Mouse (Mus musculus) intestine, embryonic 14.5 days (tissue): ENCODE measurements around the gene Pnma5. TPM values are rescaled to one million over a fixed set of nuclear protein-coding genes. Genes with fewer than 3 reads are reported as not detected.
A peak's percentile ranks its signal among the peaks of the same experiment; 100 is the strongest.

Source experiments
- ATAC-seq: fragments of 200-750 bp; cut with Nextera tagmentation; replicated peaks from 2 replicates; pipeline ENCODE4 v1.8.0; 2017; ENCODE audit warnings: low read depth, moderate number of reproducible peaks, moderate TSS enrichment, moderate library complexity; ENCODE audit not compliant: low FRiP score, low TSS enrichment
- DNase-seq: peaks from one replicate; pipeline ENCODE4 v3.0.0-alpha.2; 2018; ENCODE audit warnings: low spot score
- H3K27ac ChIP-seq: fragments of 300-500 bp; sonication (generic); 2 replicates; pipeline ENCODE4 v1.5.1; 2014; ENCODE audit warnings: low read depth, mild to moderate bottlenecking, control low read depth
- H3K27me3 ChIP-seq: fragments of 300-500 bp; sonication (generic); replicated peaks from 2 replicates; pipeline ENCODE4 v1.6.1; 2014; ENCODE audit warnings: low read length, control low read depth; ENCODE audit not compliant: control insufficient read depth, insufficient read depth
- H3K36me3 ChIP-seq: fragments of 300-500 bp; sonication (generic); 2 replicates; pipeline ENCODE4 v1.6.1; 2014; ENCODE audit warnings: low read length, control low read depth; ENCODE audit not compliant: control insufficient read depth, insufficient read depth
- H3K4me1 ChIP-seq: fragments of 300-500 bp; sonication (generic); replicated peaks from 2 replicates; pipeline ENCODE4 v1.6.1; 2014; ENCODE audit warnings: low read length, control low read depth, mixed read lengths; ENCODE audit not compliant: control insufficient read depth, insufficient read depth
- H3K4me2 ChIP-seq: fragments of 300-500 bp; sonication (generic); 2 replicates; pipeline ENCODE4 v1.6.1; 2014; ENCODE audit warnings: low read length
- H3K4me3 ChIP-seq: fragments of 300-500 bp; sonication (generic); 2 replicates; pipeline ENCODE4 v1.5.1; 2014; ENCODE audit warnings: low read depth, low read length, control low read depth, mixed read lengths
- H3K9ac ChIP-seq: fragments of 300-500 bp; sonication (generic); 2 replicates; pipeline ENCODE4 v1.6.1; 2014; ENCODE audit warnings: mild to moderate bottlenecking, low read length
- H3K9me3 ChIP-seq: fragments of 300-500 bp; sonication (generic); 2 replicates; pipeline ENCODE4 v1.6.1; 2016; ENCODE audit warnings: low read length, control low read depth; ENCODE audit not compliant: control insufficient read depth
- WGBS: fragments of 180-500 bp; shearing (Covaris S2); extraction: QIAGEN DNeasy Blood & Tissue Kit; methylation state at CpG from one replicate; pipeline ENCODE4 v1.1.7; 2014; 5-methylcytosine and 5-hydroxymethylcytosine counted together
- polyA plus RNA-seq: library from polyadenylated mRNA; unstranded; fragments of >200 nt; fragmentation: Nextera tagmentation; extraction: Ambion mirVana; gene quantifications from 2 replicates; pipeline ENCODE4 v1.2.1, GENCODE M21; 2014

The Pnma5 gene
- polyA plus RNA-seq, 1 experiment from 2014 or later, result 0.09 TPM

- no peak overlapping the region for H3K27ac ChIP-seq
- WGBS, result 85% methylated on average over 12 of the region's 12 CpGs
These were observed 2.8 kb upstream of the Pnma5 start for GRCm38 (mm10) chrX:73039666-73040065.

GRCm38 (mm10) chrX:73038831-73039230, 1.9 kb upstream of the Pnma5 start:
- no peak overlapping the region for H3K9ac ChIP-seq
- WGBS, result 89% methylated on average over 8 of the region's 8 CpGs
- H3K9me3 ChIP-seq, result no peaks in the 10 kb centered on the region
- ATAC-seq (no peak), DNase-seq (no peak)
- H3K4me1 ChIP-seq, result no peaks in the 10 kb centered on the region
- no peak overlapping the region for H3K27ac ChIP-seq
- no peak overlapping the region for H3K4me2 ChIP-seq
- H3K27me3 ChIP-seq, result no peaks in the 10 kb centered on the region
- H3K36me3 ChIP-seq, result no peaks in the 10 kb centered on the region
- no peak overlapping the region for H3K4me3 ChIP-seq

More at GRCm38 (mm10) chrX:73039666-73040065, 2.8 kb upstream of the Pnma5 start:
- no peaks in the 10 kb centered on the region for H3K27me3 ChIP-seq
- no peaks in the 10 kb centered on the region for H3K4me1 ChIP-seq
- no peak overlapping the region for H3K9ac ChIP-seq
- no peak overlapping the region for H3K4me2 ChIP-seq
- DNase-seq, result no peak
- no peak overlapping the region for H3K4me3 ChIP-seq
- H3K9me3 ChIP-seq, result no peaks in the 10 kb centered on the region
- no peak for ATAC-seq
- H3K36me3 ChIP-seq, result no peaks in the 10 kb centered on the region

- Histone ChIP-seq H3K36me3 (no peaks in the 10 kb centered on the region), H3K27me3 (no peaks in the 10 kb centered on the region), H3K27ac (no peak overlapping the region), H3K4me2 (no peak overlapping the region), H3K9ac (no peak overlapping the region), H3K4me3 (no peak overlapping the region), H3K4me1 (no peaks in the 10 kb centered on the region), H3K9me3 (no peaks in the 10 kb centered on the region)
- DNase-seq (no peak), ATAC-seq (no peak)
- WGBS, result 59% methylated on average over 4 of the region's 4 CpGs
These were observed 24.1 kb downstream of the Pnma5 start for GRCm38 (mm10) chrX:73012846-73013245.

- Histone ChIP-seq H3K9me3 (no peaks in the 10 kb centered on the region), H3K36me3 (no peaks in the 10 kb centered on the region), H3K4me2 (peak overlapping the region; percentile 52), H3K27me3 (no peaks in the 10 kb centered on the region), H3K9ac (0 out of 2 replicates have a peak overlapping the region, but pooled peaks have one; percentile 27), H3K27ac (no peak overlapping the region), H3K4me1 (no peaks in the 10 kb centered on the region), H3K4me3 (peak overlapping the region; percentile 34)
- DNase-seq (peak; percentile 94), ATAC-seq (peak; percentile 100)
- 16% methylated on average over 24 of the region's 27 CpGs for WGBS
These were observed 29.1 kb downstream of the Pnma5 start for GRCm38 (mm10) chrX:73007597-73008479.

GRCm38 (mm10) chrX:73005678-73006077, 31.2 kb downstream of the Pnma5 start:
- WGBS, result 67% methylated on average over 4 of the region's 4 CpGs

GRCm38 (mm10) chrX:73003110-73003509, 33.8 kb downstream of the Pnma5 start:
- no peaks in the 10 kb centered on the region for H3K27me3 ChIP-seq
- no peak for DNase-seq
- ATAC-seq, result no peak
- no peak overlapping the region for H3K27ac ChIP-seq
- H3K4me3 ChIP-seq, result no peak overlapping the region
- no peaks in the 10 kb centered on the region for H3K9me3 ChIP-seq
- H3K4me1 ChIP-seq, result no peaks in the 10 kb centered on the region
- H3K4me2 ChIP-seq, result no peak overlapping the region
- H3K36me3 ChIP-seq, result no peaks in the 10 kb centered on the region
- H3K9ac ChIP-seq, result no peak overlapping the region
- WGBS, result 84% methylated on average over 5 of the region's 5 CpGs

More at GRCm38 (mm10) chrX:73005678-73006077, 31.2 kb downstream of the Pnma5 start:
- Histone ChIP-seq H3K4me2 (no peak overlapping the region), H3K4me3 (no peak overlapping the region), H3K9me3 (no peaks in the 10 kb centered on the region), H3K4me1 (no peaks in the 10 kb centered on the region), H3K36me3 (no peaks in the 10 kb centered on the region), H3K27me3 (no peaks in the 10 kb centered on the region), H3K27ac (no peak overlapping the region), H3K9ac (no peak overlapping the region)
- ATAC-seq (no peak), DNase-seq (no peak)

GRCm38 (mm10) chrX:72995542-72995941, 41.4 kb downstream of the Pnma5 start:
- WGBS, result 66% methylated on average over 3 of the region's 3 CpGs
- no peak for DNase-seq
- no peaks in the 10 kb centered on the region for H3K36me3 ChIP-seq
- H3K4me2 ChIP-seq, result no peak overlapping the region
- no peak overlapping the region for H3K27ac ChIP-seq
- no peak overlapping the region for H3K4me3 ChIP-seq
- H3K9ac ChIP-seq, result no peak overlapping the region
- H3K27me3 ChIP-seq, result no peaks in the 10 kb centered on the region
- no peak for ATAC-seq
- H3K4me1 ChIP-seq, result no peaks in the 10 kb centered on the region
- no peaks in the 10 kb centered on the region for H3K9me3 ChIP-seq

- no peak overlapping the region for H3K4me3 ChIP-seq
- H3K4me2 ChIP-seq, result no peak overlapping the region
- no peaks in the 10 kb centered on the region for H3K27me3 ChIP-seq
- H3K36me3 ChIP-seq, result no peaks in the 10 kb centered on the region
- WGBS, result 51% methylated on average over 5 of the region's 5 CpGs
- H3K9me3 ChIP-seq, result no peaks in the 10 kb centered on the region
- H3K27ac ChIP-seq, result no peak overlapping the region
- ATAC-seq, result no peak
- H3K4me1 ChIP-seq, result no peaks in the 10 kb centered on the region
- H3K9ac ChIP-seq, result no peak overlapping the region
- DNase-seq, result no peak
These were observed 44.5 kb downstream of the Pnma5 start for GRCm38 (mm10) chrX:72992291-72992919.
